Mouse (Mus musculus): ENCODE data around the gene Setd1a. TPM values are rescaled to one million over a fixed set of nuclear protein-coding genes. Genes with fewer than 3 reads are reported as not detected.

The Setd1a gene
- polyA plus RNA-seq, 1 experiment = 51.7 TPM

- H3K27ac ChIP-seq (ENCODE audit: insufficient read depth, low read length) = peak overlapping the region; percentile 6
- no peak for TF ChIP-seq CTCF (IDR thresholded peaks at IDR 0.05; ENCODE audit: low read depth, low read length)
- TF ChIP-seq EP300 (IDR thresholded peaks at IDR 0.05; ENCODE audit: insufficient read depth, low read depth, low read length) = 0 out of 2 replicates have a peak, but pooled peaks have one; percentile 38
- no peaks in the 10 kb centered on the region for H3K9me3 ChIP-seq (replicated peaks; ENCODE audit: control insufficient read depth, insufficient read depth, low read length, poor library complexity, severe bottlenecking)
- H3K4me3 ChIP-seq (ENCODE audit: low read depth, low read length) = peak overlapping the region; percentile 75
- peak overlapping the region; percentile 73 for H3K9ac ChIP-seq (ENCODE audit: low read depth, poor library complexity, severe bottlenecking)
- H3K4me1 ChIP-seq (ENCODE audit: control insufficient read depth, insufficient read depth, low read length) = no peaks in the 10 kb centered on the region
- no peaks in the 10 kb centered on the region for H3K36me3 ChIP-seq (ENCODE audit: control insufficient read depth, insufficient read depth, low read length, poor library complexity, severe bottlenecking)
- H3K27me3 ChIP-seq (ENCODE audit: control insufficient read depth, insufficient read depth, low read length, poor library complexity, severe bottlenecking) = no peaks in the 10 kb centered on the region
Measured at GRCm38 (mm10) chr7:127841340-127842000, 65.0 kb downstream of the Setd1a start.

DNA sequence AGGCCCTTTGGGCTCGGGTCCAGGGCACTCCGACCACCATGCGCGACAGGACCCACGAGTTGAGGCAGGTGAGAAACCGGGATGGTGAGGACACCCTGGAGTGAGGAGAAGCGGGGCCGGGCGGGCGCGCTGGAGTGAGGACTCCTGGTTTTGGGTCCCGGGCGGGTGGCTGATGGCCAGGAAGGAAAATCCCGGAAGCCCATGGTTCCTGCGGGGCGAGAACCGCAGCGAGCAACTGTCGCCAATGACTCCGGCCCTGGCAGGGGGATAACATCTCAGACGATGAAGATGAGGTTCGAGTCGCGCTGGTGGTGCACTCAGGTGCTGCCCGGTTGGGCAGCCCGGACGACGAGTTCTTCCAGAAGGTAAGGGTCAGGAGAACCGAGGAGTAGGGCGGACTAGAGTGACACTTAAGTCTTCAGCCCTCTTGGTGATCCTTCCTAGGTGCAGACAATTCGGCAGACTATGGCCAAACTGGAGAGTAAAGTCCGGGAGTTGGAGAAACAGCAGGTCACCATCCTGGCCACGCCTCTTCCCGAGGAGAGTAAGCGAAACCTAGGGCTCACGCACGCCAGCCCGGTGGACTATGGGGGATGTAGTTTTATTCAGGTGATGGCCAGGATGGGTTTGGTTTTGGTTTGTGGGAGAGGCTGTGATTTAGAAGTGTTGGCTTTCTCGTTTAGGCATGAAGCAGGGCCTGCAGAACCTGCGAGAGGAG lies 65.7 kb downstream of the Setd1a start:
- Histone ChIP-seq H3K4me1 (ENCODE audit: control insufficient read depth, insufficient read depth, low read length) (no peaks in the 10 kb centered on the region), H3K4me3 (ENCODE audit: low read depth, low read length) (peak overlapping the region; percentile 75), H3K36me3 (ENCODE audit: control insufficient read depth, insufficient read depth, low read length, poor library complexity, severe bottlenecking) (no peaks in the 10 kb centered on the region), H3K9ac (ENCODE audit: low read depth, poor library complexity, severe bottlenecking) (peak overlapping the region; percentile 73), H3K9me3 (replicated peaks; ENCODE audit: control insufficient read depth, insufficient read depth, low read length, poor library complexity, severe bottlenecking) (no peaks in the 10 kb centered on the region), H3K27ac (ENCODE audit: insufficient read depth, low read length) (peak overlapping the region; percentile 5; the same call in 1 of the 2 replicates), H3K27me3 (ENCODE audit: control insufficient read depth, insufficient read depth, low read length, poor library complexity, severe bottlenecking) (no peaks in the 10 kb centered on the region)
- TF ChIP-seq POLR2A (IDR thresholded peaks at IDR 0.05; ENCODE audit: insufficient read depth, low read length) = peak; percentile 55
- no peak for TF ChIP-seq EP300 (IDR thresholded peaks at IDR 0.05; ENCODE audit: insufficient read depth, low read depth, low read length)

Other genes with a start within 250 kb of the Setd1a start
- gene Tmem265, start 215.3 kb upstream of the Setd1a start, polyA plus RNA-seq (2011; ENCODE audit: insufficient read depth, insufficient read length, low read depth, missing spikeins) = 2.9 and 3.2 TPM in 2 replicates
- 38.1 and 44.6 TPM in 2 replicates for gene Phkg2, start 203.3 kb upstream of the Setd1a start, polyA plus RNA-seq (2011; ENCODE audit: insufficient read depth, insufficient read length, low read depth, missing spikeins)
- 3.3 and 4.7 TPM in 2 replicates for gene Ccdc189, start 188.1 kb upstream of the Setd1a start, polyA plus RNA-seq (2011; ENCODE audit: insufficient read depth, insufficient read length, low read depth, missing spikeins)
- 39.4 and 41.6 TPM in 2 replicates for gene Rnf40, start 187.9 kb upstream of the Setd1a start, polyA plus RNA-seq (2011; ENCODE audit: insufficient read depth, insufficient read length, low read depth, missing spikeins)
- 4.9 and 6.0 TPM in 2 replicates for gene Zfp629, start 160.9 kb upstream of the Setd1a start, polyA plus RNA-seq (2011; ENCODE audit: insufficient read depth, insufficient read length, low read depth, missing spikeins)
- gene Bcl7c, start 67.7 kb upstream of the Setd1a start, polyA plus RNA-seq (2011; ENCODE audit: insufficient read depth, insufficient read length, low read depth, missing spikeins) = 48.6 and 49.8 TPM in 2 replicates
- gene Ctf1, start 63.9 kb upstream of the Setd1a start, polyA plus RNA-seq (2011; ENCODE audit: insufficient read depth, insufficient read length, low read depth, missing spikeins) = 8.8 and 13.9 TPM in 2 replicates
- gene Ctf2, start 44.5 kb upstream of the Setd1a start, polyA plus RNA-seq (2011; ENCODE audit: insufficient read depth, insufficient read length, low read depth, missing spikeins) = not detected in 2 replicates
- 55.1 and 58.3 TPM in 2 replicates for gene Fbxl19, start 32.1 kb upstream of the Setd1a start, polyA plus RNA-seq (2011; ENCODE audit: insufficient read depth, insufficient read length, low read depth, missing spikeins)
- gene Orai3, start 6.9 kb upstream of the Setd1a start, polyA plus RNA-seq (2011; ENCODE audit: insufficient read depth, insufficient read length, low read depth, missing spikeins) = 20.2 and 23.2 TPM in 2 replicates
- gene Gm49388, start 8.9 kb downstream of the Setd1a start, polyA plus RNA-seq (2011; ENCODE audit: insufficient read depth, insufficient read length, low read depth, missing spikeins) = not detected in 2 replicates
- gene Hsd3b7, start 23.9 kb downstream of the Setd1a start, polyA plus RNA-seq (2011; ENCODE audit: insufficient read depth, insufficient read length, low read depth, missing spikeins) = 7.9 and 11.2 TPM in 2 replicates
- 122 and 126 TPM in 2 replicates for gene Stx4a, start 47.6 kb downstream of the Setd1a start, polyA plus RNA-seq (2011; ENCODE audit: insufficient read depth, insufficient read length, low read depth, missing spikeins)
- 6.9 and 8.5 TPM in 2 replicates for gene Stx1b, start 47.9 kb downstream of the Setd1a start, polyA plus RNA-seq (2011; ENCODE audit: insufficient read depth, insufficient read length, low read depth, missing spikeins)
- 42.5 TPM in 2 replicates for gene Zfp646, start 99.6 kb downstream of the Setd1a start, polyA plus RNA-seq (2011; ENCODE audit: insufficient read depth, insufficient read length, low read depth, missing spikeins)
- 15.3 and 17.1 TPM in 2 replicates for gene Zfp668, start 100.2 kb downstream of the Setd1a start, polyA plus RNA-seq (2011; ENCODE audit: insufficient read depth, insufficient read length, low read depth, missing spikeins)
- 0.46 and 0.67 TPM in 2 replicates for gene Prss53, start 114.3 kb downstream of the Setd1a start, polyA plus RNA-seq (2011; ENCODE audit: insufficient read depth, insufficient read length, low read depth, missing spikeins)
- not detected in 2 replicates for gene Gm21974, start 118.8 kb downstream of the Setd1a start, polyA plus RNA-seq (2011; ENCODE audit: insufficient read depth, insufficient read length, low read depth, missing spikeins)
- 31.8 and 35.1 TPM in 2 replicates for gene Vkorc1, start 118.9 kb downstream of the Setd1a start, polyA plus RNA-seq (2011; ENCODE audit: insufficient read depth, insufficient read length, low read depth, missing spikeins)
- 77.3 and 81.1 TPM in 2 replicates for gene Bckdk, start 127.4 kb downstream of the Setd1a start, polyA plus RNA-seq (2011; ENCODE audit: insufficient read depth, insufficient read length, low read depth, missing spikeins)
- gene Kat8, start 135.8 kb downstream of the Setd1a start, polyA plus RNA-seq (2011; ENCODE audit: insufficient read depth, insufficient read length, low read depth, missing spikeins) = 43.2 and 47.1 TPM in 2 replicates
- gene Prss8, start 153.4 kb downstream of the Setd1a start, polyA plus RNA-seq (2011; ENCODE audit: insufficient read depth, insufficient read length, low read depth, missing spikeins) = 73.0 and 74.5 TPM in 2 replicates
- 21.2 and 22.4 TPM in 2 replicates for gene Prss36, start 170.1 kb downstream of the Setd1a start, polyA plus RNA-seq (2011; ENCODE audit: insufficient read depth, insufficient read length, low read depth, missing spikeins)
- 1,572 and 1,655 TPM in 2 replicates for gene Fus, start 190.8 kb downstream of the Setd1a start, polyA plus RNA-seq (2011; ENCODE audit: insufficient read depth, insufficient read length, low read depth, missing spikeins)
- gene Pycard, start 217.2 kb downstream of the Setd1a start, polyA plus RNA-seq (2011; ENCODE audit: insufficient read depth, insufficient read length, low read depth, missing spikeins) = 25.0 and 29.8 TPM in 2 replicates
- 0.56 TPM in 1 of 2 replicates, not detected in the other for gene Trim72, start 227.3 kb downstream of the Setd1a start, polyA plus RNA-seq (2011; ENCODE audit: insufficient read depth, insufficient read length, low read depth, missing spikeins)

Measured in ES-Bruce4 (cell line).